Mouse (Mus musculus) lung, postnatal 14 days (tissue): ENCODE data around the gene Nptxr.

Experiments used
- DNase-seq: peaks from one replicate; pipeline ENCODE4 v3.0.0; 2021

The Nptxr gene

DNA sequence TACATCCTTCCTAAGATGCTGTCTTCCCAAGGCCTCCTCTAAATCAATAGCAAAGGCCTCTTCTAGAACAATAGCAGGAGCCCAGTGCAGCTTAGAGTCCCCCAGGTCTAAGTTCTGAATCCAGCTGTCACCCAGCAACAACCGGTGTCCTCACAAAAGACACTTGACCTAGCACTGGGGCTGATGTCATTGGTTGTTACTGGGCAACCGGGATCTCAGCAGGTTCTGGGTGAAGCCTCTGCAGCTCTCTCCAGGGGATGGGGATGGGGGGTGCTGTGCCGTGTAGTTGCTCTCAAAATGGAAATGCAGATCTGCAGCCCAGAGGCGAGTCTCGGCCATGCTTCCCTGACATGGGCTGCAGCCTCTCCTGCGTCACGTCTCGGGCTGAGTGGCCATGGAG, 16.8 kb downstream of the Nptxr start:
- no peak for DNase-seq

DNA sequence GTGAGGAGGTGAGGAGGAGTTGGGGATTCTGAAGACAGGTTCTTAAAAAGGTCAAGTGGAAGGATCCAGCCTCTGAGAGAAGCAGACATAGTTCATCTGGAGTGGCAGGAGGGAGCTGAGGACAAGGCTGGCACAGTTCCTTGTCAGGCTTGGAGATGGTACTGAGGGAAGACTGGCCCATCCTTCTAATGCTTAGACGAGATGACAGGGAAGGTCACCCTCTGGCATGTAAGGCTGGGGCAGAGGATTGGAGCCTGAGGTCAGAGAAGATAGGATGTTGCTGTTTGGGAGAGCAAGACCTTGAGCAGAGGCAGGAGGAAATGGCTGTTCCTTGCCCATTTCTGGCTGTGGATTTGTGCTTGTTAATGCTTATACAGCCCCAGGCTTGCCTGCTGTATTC, 19.5 kb downstream of the Nptxr start:
- DNase-seq = no peak

DNA sequence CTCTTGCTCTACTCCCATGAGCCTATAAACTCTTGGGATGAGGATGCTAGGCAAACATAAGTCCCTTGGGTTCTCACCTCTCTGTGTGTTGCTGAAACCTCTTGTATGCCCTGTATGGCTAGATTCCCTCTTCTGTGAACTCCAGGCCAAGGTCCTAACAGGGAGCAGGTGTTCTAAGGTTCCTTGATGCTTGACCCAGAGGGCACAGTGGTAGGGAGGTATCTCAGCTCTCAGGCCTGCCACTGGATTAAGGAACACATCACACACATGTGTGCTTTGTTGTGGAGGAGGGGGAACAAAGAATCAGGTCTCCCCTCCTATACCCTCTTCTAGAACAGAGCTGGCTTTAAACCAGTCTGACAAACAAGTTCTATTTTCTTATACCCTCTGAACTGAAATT, 26.8 kb downstream of the Nptxr start, which contains the start of gene Dnal4:
Dnal4 (minus strand) TSS at position 101 of the 400 bp plus-strand sequence.
- no peak for DNase-seq

DNA sequence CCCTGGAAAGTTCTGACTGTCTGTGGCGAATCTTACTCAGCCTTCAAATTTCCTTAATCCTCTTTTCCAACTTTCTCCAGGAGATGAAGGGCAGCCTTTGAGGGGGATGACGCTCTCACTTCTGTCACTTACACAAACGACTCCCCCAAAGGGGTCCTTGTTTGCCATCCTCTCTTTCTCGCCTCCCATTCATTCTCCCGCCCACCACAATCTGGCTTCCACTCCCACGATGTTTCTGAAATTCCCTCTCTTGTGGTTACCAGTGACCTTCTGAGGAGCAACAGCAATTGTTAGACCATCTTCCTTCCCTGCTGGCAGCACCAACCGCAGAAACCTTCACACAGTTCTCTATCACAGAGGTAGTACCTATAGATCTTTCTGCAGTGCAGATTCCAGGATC, 28.9 kb downstream of the Nptxr start:
- DNase-seq = no peak

DNA sequence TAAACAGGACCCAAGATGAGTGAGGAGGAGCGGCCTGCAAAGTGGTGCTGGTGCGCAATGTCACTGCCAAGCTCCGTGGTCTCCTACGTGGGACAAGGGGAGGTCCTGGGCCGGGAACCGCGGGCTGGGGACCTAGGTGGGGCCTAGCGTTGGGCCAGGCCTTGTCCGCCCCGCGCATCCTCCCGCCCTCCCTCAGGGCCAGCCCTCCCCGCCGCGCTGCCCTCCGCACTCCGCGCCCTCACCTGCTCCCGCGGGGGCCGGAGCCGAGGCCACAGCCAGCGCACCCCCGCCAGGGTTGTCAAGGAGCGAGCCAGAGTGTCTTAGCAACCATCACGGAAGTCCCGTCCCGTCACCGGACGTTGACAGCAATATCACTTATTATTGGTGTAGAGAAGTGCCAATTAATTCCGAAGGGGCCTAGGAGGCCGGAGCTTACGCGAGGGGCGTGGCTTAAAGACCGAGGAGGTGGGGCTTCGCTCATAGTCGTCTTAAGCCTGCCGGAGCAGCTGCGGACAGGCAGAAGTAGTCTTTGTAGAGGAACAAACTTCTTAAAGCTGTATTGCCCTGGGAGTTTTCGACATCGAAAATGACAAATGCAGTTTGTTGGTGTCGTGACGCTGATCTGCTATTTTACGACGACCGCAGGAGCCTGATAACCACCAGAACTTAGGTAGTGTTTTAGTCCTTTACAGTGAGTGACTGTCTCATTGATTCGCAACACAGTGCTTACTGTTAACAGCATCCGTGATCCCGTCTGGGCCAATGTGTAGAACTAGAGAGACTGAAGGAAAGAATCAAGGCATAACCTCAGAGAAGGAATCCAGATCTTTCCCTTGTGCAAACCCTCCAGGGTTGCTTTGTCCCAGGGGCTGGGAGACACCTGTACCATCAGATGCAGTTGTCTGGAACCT, 30.2 kb downstream of the Nptxr start:
- peak; percentile 97 for DNase-seq

DNA sequence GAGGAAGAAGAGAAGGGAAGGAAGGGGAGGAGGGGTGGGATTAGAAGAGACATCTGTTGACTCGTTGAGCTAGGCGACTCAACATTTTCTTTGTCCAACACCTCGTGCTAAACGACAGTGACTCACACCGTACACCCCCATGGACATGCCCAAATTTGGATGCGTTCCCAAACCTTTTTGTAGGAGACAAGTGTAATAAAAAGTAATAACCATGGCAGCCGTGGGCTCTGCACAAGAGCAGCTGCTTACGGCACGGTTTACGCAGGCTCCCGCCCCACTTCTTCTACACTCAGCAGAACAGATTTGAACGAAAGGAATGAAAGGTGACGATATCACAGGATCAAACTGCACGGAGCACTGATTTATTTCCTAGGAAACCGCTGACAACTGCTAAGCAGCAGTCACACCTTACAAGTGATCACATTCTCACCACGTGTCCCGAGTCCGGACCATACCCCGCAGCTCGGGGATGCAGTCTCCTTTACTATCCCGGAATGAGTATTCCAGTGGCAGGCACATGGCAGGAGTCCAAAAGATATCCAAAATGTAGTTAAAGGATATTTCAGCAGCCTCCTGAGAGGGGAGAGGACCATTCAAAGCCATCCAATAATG, 33.8 kb downstream of the Nptxr start:
- DNase-seq = no peak

DNA sequence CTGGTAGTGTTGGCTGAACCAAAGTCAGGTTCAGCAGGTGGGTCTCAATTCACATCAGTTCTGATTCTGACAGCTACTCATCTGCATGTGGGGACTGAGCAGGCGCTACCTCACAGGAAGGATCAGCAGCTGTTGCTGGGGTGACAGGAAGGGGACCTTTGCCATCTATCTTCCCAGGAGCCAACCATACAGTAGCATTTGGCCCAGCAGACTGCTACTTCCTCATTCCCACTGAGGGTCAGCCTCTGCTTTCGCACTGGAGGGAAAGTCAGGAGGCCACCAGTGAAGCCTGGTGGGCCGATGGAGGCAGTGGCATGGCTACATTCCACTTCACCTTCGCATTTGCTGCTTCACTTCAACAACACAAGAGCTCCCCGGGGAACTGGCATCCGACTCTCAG, 36.3 kb downstream of the Nptxr start:
- no peak for DNase-seq

DNA sequence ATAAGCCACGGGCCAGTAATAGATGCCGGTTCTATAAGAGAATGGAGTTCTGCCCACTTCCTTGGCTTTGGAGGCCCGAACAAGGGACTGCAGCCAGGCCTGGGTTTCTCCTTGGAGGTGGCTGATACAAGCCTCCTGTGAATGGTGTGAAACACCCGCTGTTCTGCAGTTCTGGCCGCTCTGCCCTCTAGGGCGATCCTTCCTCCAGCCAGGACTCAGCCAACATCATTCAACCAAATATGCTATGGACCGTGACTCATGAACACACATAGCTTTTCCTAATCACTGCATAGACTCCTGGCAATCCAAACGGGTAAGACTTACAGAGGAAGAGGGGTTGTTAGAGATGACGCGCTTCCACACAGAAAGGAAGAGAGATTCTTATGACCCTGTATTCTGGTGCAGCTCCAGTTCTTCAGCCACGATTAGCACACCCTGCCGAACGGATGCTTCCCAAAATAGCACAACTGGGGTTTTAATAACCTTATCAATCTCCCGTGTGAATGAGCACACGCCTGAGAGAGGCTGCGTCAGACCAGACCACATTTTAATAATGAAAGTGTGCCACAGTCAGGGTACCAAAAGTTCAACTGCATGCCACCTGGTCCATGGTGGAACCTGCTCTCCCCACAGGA, 37.1 kb downstream of the Nptxr start:
- no peak for DNase-seq

DNA sequence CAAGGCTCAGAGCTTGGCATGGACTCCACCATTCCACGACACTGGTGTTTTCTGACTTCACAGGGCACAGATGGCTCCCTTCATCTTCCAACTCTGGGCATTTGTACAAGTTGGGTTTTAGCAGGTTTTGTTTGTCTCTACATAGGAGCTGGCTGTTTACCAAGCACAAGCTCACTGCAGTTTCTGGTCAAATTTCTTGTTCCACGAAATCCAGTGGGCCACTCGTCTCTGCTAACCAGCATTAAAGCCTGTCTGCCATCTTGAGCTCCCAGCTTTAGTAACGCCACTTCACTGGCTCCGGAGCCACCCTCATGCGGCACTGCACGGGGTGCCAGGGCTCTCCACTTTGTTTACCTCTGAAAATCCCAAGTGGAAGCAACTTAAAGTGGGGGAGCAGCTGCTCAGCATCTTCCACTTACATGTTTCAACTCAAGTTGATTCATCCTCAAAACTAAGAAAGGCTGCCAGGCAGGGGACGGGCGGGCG, 37.9 kb downstream of the Nptxr start:
- no peak for DNase-seq

DNA sequence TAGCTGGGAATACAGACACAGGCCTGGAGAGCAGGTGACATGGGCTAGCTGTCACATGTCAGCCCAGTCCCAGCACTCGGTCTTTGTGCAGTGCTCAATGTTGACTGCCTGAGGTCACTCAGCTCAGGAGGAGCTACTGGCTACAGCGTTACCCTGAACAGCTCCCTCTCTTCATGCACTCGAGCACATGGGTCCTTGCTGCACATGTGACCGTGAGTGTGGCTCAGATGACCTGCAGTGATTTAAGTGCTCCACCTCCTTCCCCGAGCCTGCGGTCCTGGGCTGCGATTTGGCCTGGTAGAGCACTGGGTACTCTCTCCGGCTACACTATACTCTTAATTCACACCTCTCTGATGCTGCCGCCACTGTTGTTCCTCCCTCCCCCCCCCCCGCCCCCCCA, 38.4 kb downstream of the Nptxr start:
- DNase-seq = no peak

DNA sequence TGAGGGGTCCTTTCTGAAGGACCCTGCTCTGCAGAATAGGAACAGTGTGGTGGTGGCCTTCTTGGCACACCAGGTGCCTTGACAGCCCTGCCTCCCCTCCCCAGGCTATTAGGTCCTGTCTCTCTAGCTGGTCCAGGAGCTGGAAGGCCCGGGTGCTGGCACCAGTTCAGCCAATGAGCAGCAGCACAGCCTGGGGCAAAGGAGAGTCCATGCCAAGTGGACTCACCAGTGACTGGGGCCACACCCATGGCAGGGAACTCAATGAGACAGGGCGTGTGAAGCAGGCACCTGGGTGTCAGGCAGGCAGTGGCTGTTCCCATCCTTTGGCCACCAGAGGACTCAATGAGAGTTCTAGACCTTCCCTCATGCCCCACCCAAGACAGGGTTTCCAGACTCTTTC, 39.2 kb downstream of the Nptxr start:
- peak; percentile 23 for DNase-seq

DNA sequence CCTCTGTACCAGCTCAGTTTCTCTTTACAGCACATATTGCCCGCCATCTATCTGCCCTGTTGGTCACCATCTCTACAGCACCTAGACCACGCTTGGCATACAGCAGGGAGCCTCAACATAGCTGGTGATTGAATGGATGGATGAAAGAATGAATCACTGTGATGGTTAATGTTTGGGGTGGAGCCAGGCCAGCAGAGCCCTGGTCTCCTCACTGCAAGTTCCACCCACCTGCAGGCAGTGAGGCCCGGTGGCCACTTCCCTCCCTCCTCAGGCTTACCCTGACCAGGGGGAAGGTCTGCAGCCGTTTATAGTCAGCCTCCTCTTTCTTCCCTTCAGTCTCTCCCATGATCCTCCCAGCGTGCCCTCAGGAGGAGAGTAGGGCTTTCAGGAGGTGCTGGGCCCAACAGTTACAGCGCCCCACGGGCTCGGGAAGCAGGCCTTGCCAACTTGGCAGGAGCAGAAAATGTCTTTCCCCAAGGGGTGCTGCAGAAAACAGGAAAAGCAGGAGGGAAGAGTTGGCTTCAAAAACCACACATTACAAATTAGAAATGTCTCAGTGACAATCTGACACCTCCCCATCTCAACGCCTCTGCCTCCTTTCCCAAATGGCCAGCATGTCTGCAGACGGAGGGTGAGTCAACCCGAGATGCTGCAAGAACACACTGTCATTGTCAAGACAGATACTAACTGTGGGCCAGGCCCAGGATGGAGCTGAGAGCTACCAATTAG, 39.9 kb downstream of the Nptxr start:
- DNase-seq = no peak

DNA sequence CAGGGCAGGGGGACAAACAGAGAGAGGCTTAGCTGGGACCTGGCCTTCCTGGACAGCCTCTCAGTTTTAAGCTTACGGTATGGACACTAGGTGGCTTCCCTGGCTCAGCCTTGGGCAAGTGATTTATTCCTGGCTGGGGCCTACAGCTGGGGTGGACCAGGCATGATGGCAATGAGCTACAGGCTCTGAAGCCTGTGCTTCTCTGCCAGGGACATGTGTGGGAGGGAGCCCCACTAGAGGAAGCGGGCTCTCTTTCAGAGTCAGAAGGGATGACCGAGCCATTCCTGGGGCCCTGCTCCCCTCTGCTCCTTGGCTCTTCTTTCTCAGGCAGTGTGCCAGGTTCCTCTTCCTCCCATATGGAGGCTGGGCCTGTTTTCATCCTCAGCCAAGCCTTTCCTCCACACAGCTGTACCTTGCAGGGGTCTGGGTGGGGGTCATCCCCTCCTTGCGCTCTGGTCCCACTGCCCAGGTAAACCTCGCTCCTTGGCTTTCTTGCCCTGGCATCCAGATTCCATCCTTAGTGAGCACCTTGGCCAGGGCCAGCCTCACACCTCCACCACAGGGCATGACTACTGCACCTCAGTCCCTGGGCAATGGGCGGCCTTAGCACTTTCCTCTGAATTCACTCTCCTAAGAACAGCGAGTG, 40.8 kb downstream of the Nptxr start:
- DNase-seq = no peak

DNA sequence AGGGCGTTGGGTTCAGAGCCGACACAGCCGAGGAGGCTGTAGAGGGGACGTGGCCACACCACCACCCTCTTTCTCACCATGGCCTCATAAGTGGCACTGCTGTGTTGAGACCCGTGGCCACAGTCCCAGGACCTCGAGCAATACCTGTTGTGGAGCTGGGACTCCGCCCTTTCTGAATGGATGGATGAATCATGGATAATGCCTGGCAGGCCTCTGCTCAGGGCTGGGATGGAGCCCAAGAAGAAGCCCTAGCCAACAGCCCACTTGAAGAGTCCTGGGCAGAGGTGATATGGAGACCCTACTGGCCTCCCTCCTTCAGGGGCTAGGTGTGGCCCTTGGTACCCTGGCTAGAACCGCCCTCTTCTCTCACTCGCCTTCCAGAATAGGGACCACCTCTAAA, 41.6 kb downstream of the Nptxr start:
- DNase-seq = no peak

DNA sequence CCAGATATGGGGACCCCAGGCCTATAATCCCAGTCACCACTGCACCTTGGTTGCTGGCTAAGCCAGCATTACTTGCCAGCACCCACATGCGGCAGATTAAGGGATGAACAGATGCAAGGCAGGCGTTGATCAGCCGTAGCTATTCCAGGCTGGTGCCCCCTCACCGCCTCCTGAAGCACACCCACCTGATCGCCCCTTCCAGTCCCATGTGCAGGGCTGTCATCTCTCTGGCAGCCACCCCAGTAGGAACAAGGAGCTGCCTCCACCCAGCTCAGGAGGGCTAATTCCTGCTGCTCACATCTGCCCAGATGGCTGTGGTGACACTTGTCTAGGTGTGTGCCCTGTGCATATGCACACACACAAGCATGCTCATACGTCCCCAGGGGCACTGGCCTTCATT, 43.6 kb downstream of the Nptxr start:
- DNase-seq = no peak

DNA sequence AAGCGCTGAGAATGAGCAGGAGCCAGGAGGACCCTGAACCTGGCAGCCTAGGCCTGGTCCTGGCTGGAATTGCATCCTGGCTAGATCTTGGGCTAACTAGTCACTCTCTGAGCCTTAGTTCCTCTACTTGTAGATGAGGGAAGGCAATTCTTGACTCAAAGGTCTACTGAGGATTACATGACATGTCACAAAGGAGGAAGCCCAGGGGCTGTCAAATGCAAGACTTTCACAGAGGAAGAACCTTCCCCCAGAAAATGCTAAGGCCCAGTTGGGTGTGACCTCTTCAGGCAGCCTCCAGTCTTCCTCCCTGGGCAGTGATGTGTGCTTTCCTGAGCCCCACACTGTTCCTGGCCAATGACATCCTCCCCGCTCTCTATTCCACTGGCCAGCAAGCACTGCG, 47.4 kb downstream of the Nptxr start:
- no peak for DNase-seq

DNA sequence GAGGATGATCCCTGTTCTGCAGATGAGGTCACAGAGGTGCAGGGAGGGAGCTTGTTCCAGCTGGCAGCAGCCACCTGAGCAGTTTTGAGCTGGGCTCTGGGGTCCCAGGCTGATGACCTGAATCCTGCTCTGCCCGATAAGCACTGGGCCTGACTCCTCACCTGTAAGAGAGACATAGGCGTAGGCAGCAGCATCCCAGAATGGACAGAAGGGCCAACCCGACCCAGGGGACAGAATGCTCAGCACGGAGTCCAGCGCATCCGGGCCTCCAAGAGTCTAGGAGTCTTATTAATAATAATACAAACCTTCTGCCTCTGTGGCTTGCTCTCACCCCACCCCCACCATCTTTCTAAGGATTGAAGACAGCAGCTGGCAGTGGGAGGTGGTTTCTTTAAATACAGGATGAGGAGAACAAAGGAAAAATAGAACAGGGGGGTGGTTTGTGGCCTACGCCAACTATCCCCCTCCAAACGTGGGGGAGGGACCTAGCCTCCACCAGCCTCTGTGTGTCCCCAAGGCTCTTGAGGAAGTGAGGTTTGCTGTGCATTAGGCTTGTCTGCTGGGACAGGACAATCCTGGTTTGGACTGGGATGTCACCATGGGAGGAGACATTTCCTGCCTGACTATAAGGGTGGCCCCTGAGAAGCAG, 48.5 kb downstream of the Nptxr start:
- no peak for DNase-seq

DNA sequence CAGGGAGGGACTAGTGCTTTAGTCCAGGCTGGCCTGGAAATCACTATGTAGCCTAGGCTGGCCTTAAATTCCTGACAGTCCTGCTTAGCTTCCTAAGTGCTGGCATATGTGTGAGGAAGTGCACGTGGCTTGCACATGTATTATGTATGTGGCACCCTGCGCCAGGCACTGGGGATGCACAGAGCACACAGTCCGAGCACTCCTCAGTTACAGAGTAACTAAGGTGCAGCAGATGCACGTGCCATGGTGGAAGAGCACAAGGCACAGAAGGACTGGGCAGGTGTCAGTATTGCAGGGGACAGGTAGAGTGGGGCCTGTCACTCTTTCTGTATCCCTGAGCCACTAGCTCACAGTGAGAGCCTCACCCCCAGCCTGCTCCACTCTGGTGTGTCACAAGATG, 49.4 kb downstream of the Nptxr start:
- DNase-seq = no peak

DNA sequence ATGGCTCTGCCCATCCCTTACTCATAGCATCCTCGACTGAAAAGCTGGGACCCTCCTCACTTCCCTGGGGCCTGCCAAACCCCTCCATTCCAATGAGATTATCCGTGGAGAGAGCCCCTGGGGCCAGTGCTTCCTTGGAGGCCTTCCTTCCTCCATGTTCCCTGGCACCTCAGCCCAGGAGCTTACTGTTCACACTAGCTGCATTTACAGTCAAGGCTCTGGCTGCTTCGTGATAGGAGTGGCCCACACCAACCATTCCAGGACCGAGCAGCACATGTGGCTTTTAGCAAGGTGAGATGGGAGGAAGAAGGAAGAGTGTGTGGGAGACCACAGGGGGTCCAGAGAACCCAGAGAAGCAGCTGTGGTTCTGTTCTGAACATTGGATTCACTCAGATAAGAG, 50.7 kb downstream of the Nptxr start:
- no peak for DNase-seq

DNA sequence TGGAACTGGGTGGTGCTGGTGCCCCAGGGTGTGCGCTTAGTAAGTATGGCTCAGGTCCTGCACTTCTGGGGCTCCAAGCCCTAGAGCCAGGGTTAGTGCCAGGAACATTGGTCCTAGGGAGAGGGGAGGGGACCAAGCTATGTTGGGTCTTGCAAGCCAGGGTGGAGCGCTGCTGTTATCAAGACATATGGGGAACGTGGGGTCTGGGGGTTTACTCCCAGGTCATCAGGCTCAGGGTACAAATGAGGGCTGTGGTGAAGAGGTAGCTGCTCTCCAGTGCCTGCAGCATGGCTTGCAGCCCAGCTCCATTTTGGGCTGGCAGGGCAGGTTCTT, 51.2 kb downstream of the Nptxr start:
- no peak for DNase-seq

DNA sequence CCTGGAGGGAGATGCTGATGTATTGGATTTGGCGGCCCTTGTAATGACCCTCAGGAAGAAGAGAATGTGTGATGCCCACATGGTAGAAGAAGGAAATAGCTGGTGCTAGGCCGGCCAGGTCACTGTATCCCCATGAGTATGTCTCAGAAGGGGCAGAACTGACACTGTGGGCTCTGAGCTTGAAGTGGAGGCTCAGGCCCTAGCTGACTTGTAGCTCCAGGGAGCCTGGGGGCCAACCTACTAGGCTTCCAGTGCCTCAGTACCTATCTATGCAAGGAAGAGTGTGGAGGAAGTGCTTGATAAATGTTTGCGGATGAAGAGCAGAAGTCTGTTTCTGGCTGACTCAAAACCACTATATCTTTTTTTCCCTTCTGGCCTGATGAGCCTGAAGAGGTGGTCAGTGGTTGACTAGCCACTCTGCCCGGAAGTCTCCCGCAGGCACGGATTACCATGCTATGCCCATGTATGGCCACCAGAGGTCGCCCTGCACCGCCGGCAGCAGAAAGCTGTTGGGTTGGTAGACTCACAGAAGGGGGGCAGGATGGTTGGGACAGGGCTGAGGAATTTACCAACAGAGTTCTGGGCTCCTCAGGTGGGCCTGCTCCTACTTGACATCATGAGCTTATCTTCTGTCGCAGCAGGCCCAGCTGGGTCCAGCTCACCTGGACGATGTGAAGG, 51.7 kb downstream of the Nptxr start:
- DNase-seq = peak; percentile 82

DNA sequence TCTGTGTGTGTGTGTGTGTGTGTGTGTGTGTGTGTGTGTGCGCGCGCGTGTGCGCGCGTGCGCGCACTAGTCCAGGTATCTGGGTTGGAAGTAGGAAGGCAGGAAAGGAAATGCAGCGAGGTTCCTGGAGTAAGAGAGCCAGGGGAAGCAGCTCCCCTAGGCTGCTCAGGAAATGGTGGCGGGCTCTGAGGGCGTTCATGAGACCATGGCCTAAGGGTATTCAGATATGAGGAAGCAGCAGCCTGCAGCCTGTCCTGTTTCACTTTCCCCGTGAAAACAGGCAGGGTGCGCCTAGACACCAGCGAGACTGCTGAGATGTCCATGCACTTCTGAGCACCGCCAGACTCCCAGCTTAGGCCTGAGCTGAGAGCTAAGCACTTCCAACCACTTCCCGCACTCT, 52.8 kb downstream of the Nptxr start:
- DNase-seq = no peak
